Mouse (Mus musculus) midbrain, embryonic 12.5 days (tissue): ENCODE results near the gene Taar5. TPM values are rescaled to one million over a fixed set of nuclear protein-coding genes. Genes with fewer than 3 reads are reported as not detected.

ENCODE experiments used
- ATAC-seq: fragments of 200-750 bp; cut with Nextera tagmentation; 2 replicates; pipeline ENCODE4 v1.8.0; 2017; ENCODE audit warnings: low read depth, moderate TSS enrichment, moderate library complexity; ENCODE audit not compliant: low FRiP score
- H3K27ac ChIP-seq: fragments of 300-500 bp; sonication (generic); replicated peaks from 2 replicates; pipeline ENCODE4 v1.5.1; 2016; ENCODE audit warnings: mild to moderate bottlenecking
- H3K27me3 ChIP-seq: fragments of 300-500 bp; sonication (generic); 2 replicates; pipeline ENCODE4 v1.6.1; 2016; ENCODE audit warnings: mild to moderate bottlenecking
- H3K36me3 ChIP-seq: fragments of 300-500 bp; sonication (generic); 2 replicates; pipeline ENCODE4 v1.6.1; 2016
- H3K4me1 ChIP-seq: fragments of 300-500 bp; sonication (generic); 2 replicates; pipeline ENCODE4 v1.6.1; 2016
- H3K4me2 ChIP-seq: fragments of 300-500 bp; sonication (generic); replicated peaks from 2 replicates; pipeline ENCODE4 v1.6.1; 2016; ENCODE audit warnings: mild to moderate bottlenecking, moderate library complexity
- H3K4me3 ChIP-seq: fragments of 300-500 bp; sonication (generic); 2 replicates; pipeline ENCODE4 v1.5.1; 2016; ENCODE audit warnings: mild to moderate bottlenecking
- H3K9ac ChIP-seq: fragments of 300-500 bp; sonication (generic); replicated peaks from 2 replicates; pipeline ENCODE4 v1.6.1; 2016; ENCODE audit warnings: mild to moderate bottlenecking, moderate library complexity
- H3K9me3 ChIP-seq: fragments of 300-500 bp; sonication (generic); 2 replicates; pipeline ENCODE4 v1.6.1; 2016; ENCODE audit warnings: mild to moderate bottlenecking
- WGBS: fragments of 180-500 bp; shearing (Covaris S2); methylation state at CpG from one replicate; pipeline ENCODE4 v1.1.7; 2016; 5-methylcytosine and 5-hydroxymethylcytosine counted together
- polyA plus RNA-seq: library from polyadenylated mRNA; unstranded; fragments of >200 nt; fragmentation: Nextera tagmentation; extraction: Ambion mirVana; gene quantifications from 2 replicates; pipeline ENCODE4 v1.2.1, GENCODE M21; 2016

Gene Taar5
- polyA plus RNA-seq, result not detected in 2 replicates

DNA sequence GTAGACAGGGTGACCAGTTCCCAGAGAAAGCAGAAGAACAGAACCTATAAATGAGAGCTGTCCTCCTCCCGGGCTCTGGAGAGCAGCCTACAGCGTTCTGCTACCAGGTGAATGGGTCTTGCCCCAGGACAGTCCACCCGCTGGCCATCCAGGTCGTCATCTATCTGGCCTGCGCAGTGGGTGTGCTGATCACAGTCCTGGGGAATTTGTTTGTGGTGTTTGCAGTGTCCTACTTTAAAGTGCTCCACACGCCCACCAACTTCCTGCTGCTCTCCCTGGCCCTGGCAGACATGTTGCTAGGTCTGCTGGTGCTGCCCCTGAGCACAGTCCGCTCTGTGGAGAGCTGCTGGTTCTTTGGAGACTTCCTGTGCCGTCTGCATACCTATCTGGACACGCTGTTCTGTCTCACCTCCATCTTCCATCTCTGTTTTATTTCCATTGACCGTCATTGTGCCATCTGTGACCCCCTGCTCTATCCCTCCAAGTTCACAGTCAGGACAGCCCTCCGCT lies at the start of gene Taar5:
TSS of gene Taar5 (plus strand) at position 51 of the 510 bp plus-strand sequence.
- no peak for ATAC-seq

DNA sequence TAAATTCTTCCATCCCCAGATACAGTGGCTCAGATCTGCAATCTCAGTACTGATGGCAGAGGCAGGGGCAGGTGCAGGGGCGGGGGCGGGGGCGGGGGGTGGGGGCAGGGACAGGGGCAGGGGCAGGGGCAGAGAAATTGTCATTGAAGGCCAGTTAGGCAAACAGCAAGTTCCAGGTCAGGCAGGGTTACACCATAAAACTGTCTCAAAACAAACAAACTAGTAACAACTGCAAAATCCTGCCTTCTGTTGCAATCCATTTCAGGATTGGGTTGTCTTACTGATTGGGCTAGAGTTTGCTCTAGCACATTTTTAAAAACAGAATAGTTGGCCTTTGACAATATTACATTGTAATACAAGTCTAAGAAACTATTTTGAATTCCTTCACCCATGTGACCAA lies 48.0 kb upstream of the Taar5 start:
- ATAC-seq, result no peak
- H3K27me3 ChIP-seq, result no peaks in the 10 kb centered on the region
- no peaks in the 10 kb centered on the region for H3K9me3 ChIP-seq
- no peak overlapping the region for H3K9ac ChIP-seq
- 81% methylated on average over 3 of the region's 3 CpGs for WGBS
- H3K36me3 ChIP-seq, result no peaks in the 10 kb centered on the region
- no peak overlapping the region for H3K4me2 ChIP-seq
- H3K27ac ChIP-seq, result no peak overlapping the region
- no peak overlapping the region for H3K4me3 ChIP-seq
- H3K4me1 ChIP-seq, result no peaks in the 10 kb centered on the region

More for the DNA sequence above, at the start of gene Taar5:
- Histone ChIP-seq H3K9ac (no peak within 1 kb of the TSS), H3K27me3 (no peaks in the 10 kb centered on the region), H3K4me1 (no peaks in the 10 kb centered on the region), H3K36me3 (no peaks in the 10 kb centered on the region), H3K27ac (no peak within 1 kb of the TSS), H3K9me3 (no peaks in the 10 kb centered on the region), H3K4me3 (no peak within 1 kb of the TSS), H3K4me2 (no peak within 1 kb of the TSS)
- 94% methylated on average over 11 of the region's 11 CpGs for WGBS

GRCm38 (mm10) chr10:23923941-23924340 lies 46.6 kb upstream of the Taar5 start:
- no peaks in the 10 kb centered on the region for H3K9me3 ChIP-seq
- WGBS, result 80% methylated on average over 2 of the region's 2 CpGs
- H3K36me3 ChIP-seq, result no peaks in the 10 kb centered on the region
- no peak for ATAC-seq
- H3K4me2 ChIP-seq, result no peak overlapping the region
- no peak overlapping the region for H3K27ac ChIP-seq
- H3K27me3 ChIP-seq, result no peaks in the 10 kb centered on the region
- H3K4me3 ChIP-seq, result no peak overlapping the region
- no peaks in the 10 kb centered on the region for H3K4me1 ChIP-seq
- no peak overlapping the region for H3K9ac ChIP-seq

DNA sequence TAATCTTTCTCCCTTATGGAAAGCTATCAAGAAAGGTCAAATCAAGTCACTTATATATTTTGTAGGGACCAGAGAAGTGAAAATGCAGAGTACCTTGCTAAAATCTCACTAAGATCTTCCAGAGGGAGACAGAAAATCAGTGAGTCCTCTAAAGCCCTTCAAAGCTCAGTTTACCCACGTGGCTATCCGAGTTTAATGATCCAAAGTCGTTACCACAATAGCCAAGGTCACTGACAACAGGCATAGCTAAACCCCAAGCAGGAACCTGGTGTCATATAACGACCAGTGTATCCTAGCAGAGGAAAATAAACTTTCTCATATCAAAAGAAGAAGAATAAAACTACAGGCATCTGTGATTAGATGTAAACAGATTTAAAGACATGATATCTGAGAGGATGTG lies 32.9 kb upstream of the Taar5 start:
- Histone ChIP-seq H3K4me1 (no peaks in the 10 kb centered on the region), H3K36me3 (no peaks in the 10 kb centered on the region), H3K9me3 (no peaks in the 10 kb centered on the region), H3K27me3 (no peaks in the 10 kb centered on the region), H3K27ac (no peak overlapping the region), H3K4me3 (no peak overlapping the region), H3K9ac (no peak overlapping the region), H3K4me2 (no peak overlapping the region)
- WGBS, result 46% methylated on average over 4 of the region's 4 CpGs
- no peak for ATAC-seq

- H3K4me1 ChIP-seq, result no peaks in the 10 kb centered on the region
- H3K4me3 ChIP-seq, result no peak within 1 kb of the TSS
- 54% methylated on average over 6 of the region's 6 CpGs for WGBS
- H3K27ac ChIP-seq, result no peak within 1 kb of the TSS
- ATAC-seq, result no peak
- no peaks in the 10 kb centered on the region for H3K9me3 ChIP-seq
- no peaks in the 10 kb centered on the region for H3K36me3 ChIP-seq
- no peaks in the 10 kb centered on the region for H3K27me3 ChIP-seq
- no peak within 1 kb of the TSS for H3K9ac ChIP-seq
- H3K4me2 ChIP-seq, result no peak within 1 kb of the TSS
These were observed 32.2 kb upstream of the Taar5 start, which contains the start of gene Taar2 for GRCm38 (mm10) chr10:23938312-23938711. Gene Taar2, plus strand, starts transcription at chr10:23938572.

GRCm38 (mm10) chr10:23942465-23942864 lies 28.0 kb upstream of the Taar5 start:
- H3K9ac ChIP-seq, result no peak overlapping the region
- no peaks in the 10 kb centered on the region for H3K36me3 ChIP-seq
- no peak overlapping the region for H3K27ac ChIP-seq
- no peak overlapping the region for H3K4me2 ChIP-seq
- 77% methylated on average over 5 of the region's 5 CpGs for WGBS
- H3K9me3 ChIP-seq, result no peaks in the 10 kb centered on the region
- no peak overlapping the region for H3K4me3 ChIP-seq
- H3K27me3 ChIP-seq, result no peaks in the 10 kb centered on the region
- no peaks in the 10 kb centered on the region for H3K4me1 ChIP-seq
- ATAC-seq, result no peak

GRCm38 (mm10) chr10:23948026-23948425 lies 22.5 kb upstream of the Taar5 start:
- H3K4me1 ChIP-seq, result no peaks in the 10 kb centered on the region
- H3K27me3 ChIP-seq, result no peaks in the 10 kb centered on the region
- H3K4me2 ChIP-seq, result no peak overlapping the region
- H3K27ac ChIP-seq, result no peak overlapping the region
- ATAC-seq, result no peak
- no peaks in the 10 kb centered on the region for H3K9me3 ChIP-seq
- no peaks in the 10 kb centered on the region for H3K36me3 ChIP-seq
- 74% methylated on average over 7 of the region's 7 CpGs for WGBS
- no peak overlapping the region for H3K9ac ChIP-seq
- H3K4me3 ChIP-seq, result no peak overlapping the region

DNA sequence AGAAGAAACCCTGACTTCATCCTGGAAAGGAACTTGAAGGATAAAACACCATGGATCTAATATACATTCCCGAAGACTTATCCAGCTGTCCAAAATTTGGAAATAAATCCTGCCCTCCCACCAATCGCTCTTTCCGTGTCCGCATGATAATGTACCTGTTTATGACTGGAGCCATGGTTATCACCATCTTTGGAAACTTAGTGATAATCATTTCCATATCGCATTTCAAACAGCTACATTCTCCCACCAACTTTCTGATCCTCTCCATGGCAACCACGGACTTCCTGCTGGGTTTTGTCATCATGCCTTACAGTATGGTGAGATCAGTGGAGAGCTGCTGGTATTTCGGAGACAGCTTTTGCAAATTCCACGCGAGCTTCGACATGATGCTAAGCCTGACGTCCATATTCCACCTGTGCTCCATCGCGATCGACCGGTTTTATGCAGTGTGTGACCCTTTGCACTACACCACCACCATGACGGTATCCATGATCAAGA lies 20.9 kb upstream of the Taar5 start, which contains the start of gene Taar3:
TSS of gene Taar3 (plus strand) at position 51 of the 498 bp plus-strand sequence.
- H3K27ac ChIP-seq, result no peak within 1 kb of the TSS
- H3K36me3 ChIP-seq, result no peaks in the 10 kb centered on the region
- H3K9me3 ChIP-seq, result no peaks in the 10 kb centered on the region
- H3K9ac ChIP-seq, result no peak within 1 kb of the TSS
- H3K4me2 ChIP-seq, result no peak within 1 kb of the TSS
- no peaks in the 10 kb centered on the region for H3K4me1 ChIP-seq
- 85% methylated on average over 16 of the region's 16 CpGs for WGBS
- no peak within 1 kb of the TSS for H3K4me3 ChIP-seq
- no peaks in the 10 kb centered on the region for H3K27me3 ChIP-seq
- no peak for ATAC-seq

DNA sequence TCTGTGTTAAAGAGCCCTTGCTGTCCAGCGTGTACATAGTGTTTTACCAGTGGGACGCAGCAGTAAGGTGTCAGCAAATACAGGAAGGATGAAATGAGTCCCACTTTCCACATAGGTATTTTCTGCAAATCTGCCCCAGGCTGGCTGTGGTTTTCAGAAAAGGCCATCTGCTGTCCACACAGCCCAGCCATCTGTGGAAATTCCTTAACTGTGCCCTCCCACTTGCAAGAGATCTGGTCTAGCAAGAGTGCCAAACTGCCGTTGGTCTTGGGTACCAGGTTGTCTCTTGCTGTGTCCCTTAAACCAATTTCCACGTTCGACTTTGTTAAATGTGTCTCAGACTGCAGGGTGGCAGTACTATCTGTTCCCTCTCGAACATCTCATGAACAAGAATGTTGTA lies 18.8 kb upstream of the Taar5 start:
- Histone ChIP-seq H3K9me3 (no peaks in the 10 kb centered on the region), H3K36me3 (no peaks in the 10 kb centered on the region), H3K4me3 (no peak overlapping the region), H3K9ac (no peak overlapping the region), H3K27ac (no peak overlapping the region), H3K27me3 (no peaks in the 10 kb centered on the region), H3K4me1 (no peaks in the 10 kb centered on the region), H3K4me2 (no peak overlapping the region)
- 85% methylated on average over 6 of the region's 6 CpGs for WGBS
- ATAC-seq, result no peak

DNA sequence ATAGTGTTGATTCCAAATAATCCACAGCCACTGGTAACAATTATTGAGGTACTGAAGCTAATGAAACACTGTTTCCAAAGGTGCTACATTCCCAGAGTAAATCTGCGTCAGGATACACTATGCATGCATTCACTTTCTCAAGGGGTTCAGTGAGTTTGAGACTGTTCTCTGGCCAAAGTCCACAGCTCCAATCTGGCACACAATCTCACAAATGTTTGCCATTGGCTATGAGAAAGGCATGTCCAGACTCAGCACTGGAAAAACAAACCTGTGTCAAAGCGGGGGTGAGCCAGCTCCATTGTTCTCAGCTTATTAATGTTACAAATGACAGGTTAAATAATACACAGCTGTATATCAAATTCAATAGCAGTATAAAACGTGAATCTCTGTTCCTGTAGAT lies 11.4 kb upstream of the Taar5 start:
- H3K4me3 ChIP-seq, result no peak overlapping the region
- H3K27ac ChIP-seq, result no peak overlapping the region
- H3K9me3 ChIP-seq, result no peaks in the 10 kb centered on the region
- no peak for ATAC-seq
- no peaks in the 10 kb centered on the region for H3K27me3 ChIP-seq
- no peak overlapping the region for H3K9ac ChIP-seq
- H3K4me1 ChIP-seq, result no peaks in the 10 kb centered on the region
- no peak overlapping the region for H3K4me2 ChIP-seq
- WGBS, result 75% methylated on average over 3 of the region's 3 CpGs
- no peaks in the 10 kb centered on the region for H3K36me3 ChIP-seq

GRCm38 (mm10) chr10:23960444-23960915 lies 10.0 kb upstream of the Taar5 start, which contains the start of gene Taar4:
Gene Taar4, plus strand, starts transcription at chr10:23960494.
- Histone ChIP-seq H3K27ac (no peak within 1 kb of the TSS), H3K36me3 (no peaks in the 10 kb centered on the region), H3K27me3 (no peaks in the 10 kb centered on the region), H3K4me3 (no peak within 1 kb of the TSS), H3K9ac (no peak within 1 kb of the TSS), H3K4me2 (no peak within 1 kb of the TSS), H3K9me3 (no peaks in the 10 kb centered on the region), H3K4me1 (no peaks in the 10 kb centered on the region)
- no peak for ATAC-seq
- 95% methylated on average over 13 of the region's 13 CpGs for WGBS

DNA sequence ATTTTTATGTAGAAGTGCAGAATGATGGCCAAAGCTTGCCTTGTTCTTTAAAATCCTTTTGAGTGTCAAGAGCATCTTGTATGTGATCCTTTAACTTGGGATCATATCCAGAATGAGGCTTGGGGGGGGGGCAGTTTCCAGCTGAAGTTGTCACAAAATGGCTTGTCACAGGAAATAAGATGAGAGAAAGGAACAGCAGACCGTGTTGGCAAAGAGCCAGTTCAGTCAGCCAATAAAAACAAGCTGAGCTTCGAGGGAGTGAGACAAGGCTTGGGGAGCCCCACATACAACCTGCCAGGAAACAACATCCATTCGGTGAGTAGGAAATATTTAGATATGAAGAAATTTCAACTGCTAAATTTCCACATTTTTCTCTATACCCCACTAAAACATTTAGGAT lies 7.1 kb upstream of the Taar5 start:
- no peak for ATAC-seq

More for the DNA sequence above, 7.1 kb upstream of the Taar5 start:
- no peaks in the 10 kb centered on the region for H3K9me3 ChIP-seq
- no peak overlapping the region for H3K9ac ChIP-seq
- H3K4me1 ChIP-seq, result no peaks in the 10 kb centered on the region
- 68% methylated on average over 3 of the region's 3 CpGs for WGBS
- H3K4me3 ChIP-seq, result no peak overlapping the region
- H3K36me3 ChIP-seq, result no peaks in the 10 kb centered on the region
- H3K27me3 ChIP-seq, result no peaks in the 10 kb centered on the region
- no peak overlapping the region for H3K27ac ChIP-seq
- no peak overlapping the region for H3K4me2 ChIP-seq
